Mouse (Mus musculus): ENCODE results near the gene Fbxl20.

Gene Fbxl20

DNA sequence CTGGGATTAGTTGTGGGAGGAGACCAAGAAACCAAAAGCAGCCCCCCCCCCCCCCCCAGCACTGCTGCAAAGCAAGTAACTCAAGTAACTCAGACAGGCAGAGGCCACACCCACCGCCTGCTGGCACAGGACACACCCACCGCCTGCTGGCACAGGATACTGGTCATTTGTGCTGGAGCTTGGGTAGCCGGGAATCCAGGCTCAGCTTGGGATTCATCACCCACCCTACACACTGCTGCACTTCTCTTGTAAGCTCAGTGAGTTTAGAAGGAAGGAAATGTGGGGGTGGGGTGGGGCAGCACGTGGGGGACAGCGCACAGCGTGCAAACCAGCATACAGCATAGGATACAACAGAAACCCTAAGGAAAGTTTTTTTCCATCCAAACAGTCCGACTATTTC lies 62.0 kb downstream of the Fbxl20 start:
- no peak for DNase-seq (ENCODE audit: low spot score in 2 of 2)

DNA sequence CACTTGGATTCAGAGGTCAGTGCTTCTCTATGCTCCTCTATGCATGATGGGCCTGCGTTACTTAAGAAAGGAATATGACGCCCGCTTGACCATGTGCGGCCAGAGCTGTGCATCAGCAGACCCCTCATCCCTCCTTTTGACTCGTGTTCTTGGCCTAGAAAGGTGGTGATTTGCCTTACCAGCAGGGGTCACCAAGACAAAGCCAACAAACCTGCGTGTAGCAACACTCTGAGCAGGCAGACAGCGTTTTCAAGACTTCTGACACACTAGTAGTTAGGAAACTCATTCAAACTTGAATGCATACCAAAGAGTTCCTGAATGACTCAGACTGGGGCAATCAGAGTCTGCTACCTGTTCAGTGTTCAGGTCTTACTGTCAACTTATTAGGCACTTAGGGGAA lies 63.6 kb downstream of the Fbxl20 start:
- no peak for DNase-seq (ENCODE audit: low spot score in 2 of 2)

DNA sequence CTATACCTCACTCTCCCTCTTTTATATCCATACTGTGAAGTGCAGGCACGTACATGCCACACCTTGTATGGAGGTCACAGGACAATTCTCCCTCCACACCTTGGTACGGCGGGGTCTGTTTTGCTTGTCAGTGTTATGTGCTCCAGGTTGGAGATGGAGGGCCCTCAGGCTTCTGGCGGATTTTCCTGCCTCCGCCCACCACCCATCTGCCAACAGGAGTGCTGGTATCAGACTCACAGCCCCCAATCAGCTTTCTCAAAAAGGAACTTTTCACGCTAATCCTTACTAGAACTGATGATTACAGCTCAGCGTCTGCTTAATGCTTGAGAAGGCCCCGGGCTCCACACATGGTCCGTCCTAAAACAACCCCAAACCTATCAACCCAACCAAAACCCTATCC lies 64.1 kb downstream of the Fbxl20 start:
- DNase-seq (ENCODE audit: low spot score in 2 of 2), result no peak

DNA sequence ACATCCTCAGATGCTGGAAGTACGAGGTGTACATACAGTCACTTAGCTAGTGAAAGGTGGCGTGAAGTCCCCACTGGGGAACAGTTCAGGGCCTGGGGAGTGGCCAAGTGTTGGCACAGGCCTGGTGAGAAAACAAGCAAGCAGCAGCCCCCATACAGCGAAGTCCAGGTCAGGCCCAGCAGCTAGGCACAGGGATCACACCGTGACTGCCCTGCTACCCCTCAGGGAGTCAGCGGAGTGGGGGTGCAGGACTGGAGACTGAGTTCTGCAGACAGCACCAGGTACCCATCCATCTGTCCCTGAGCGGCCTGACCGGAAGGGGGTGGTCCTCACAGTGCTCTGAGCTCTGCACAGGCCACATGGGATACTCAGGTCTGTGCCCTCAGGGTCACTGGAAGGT lies 67.5 kb downstream of the Fbxl20 start:
- DNase-seq (ENCODE audit: low spot score in 2 of 2), result no peak

DNA sequence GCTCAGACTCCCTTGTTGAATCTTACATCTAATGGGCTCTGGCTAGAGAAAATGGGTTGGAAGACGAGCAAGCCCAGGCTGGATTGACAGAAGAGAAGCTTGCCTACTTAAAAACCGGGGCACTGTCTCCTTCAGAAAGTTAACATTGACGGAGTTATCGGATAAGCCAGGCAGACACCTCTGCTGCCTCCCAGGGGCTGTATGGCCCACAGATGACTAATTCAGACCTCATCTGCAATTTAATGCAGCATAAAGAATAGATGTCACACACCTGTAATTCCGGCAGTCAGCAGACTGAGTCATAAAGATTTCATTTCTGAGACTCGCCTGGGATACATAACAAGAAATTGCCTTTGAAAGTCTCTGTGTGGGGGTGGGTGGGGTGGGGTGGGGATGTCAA lies 69.8 kb downstream of the Fbxl20 start:
- DNase-seq (ENCODE audit: low spot score in 2 of 2), result no peak

DNA sequence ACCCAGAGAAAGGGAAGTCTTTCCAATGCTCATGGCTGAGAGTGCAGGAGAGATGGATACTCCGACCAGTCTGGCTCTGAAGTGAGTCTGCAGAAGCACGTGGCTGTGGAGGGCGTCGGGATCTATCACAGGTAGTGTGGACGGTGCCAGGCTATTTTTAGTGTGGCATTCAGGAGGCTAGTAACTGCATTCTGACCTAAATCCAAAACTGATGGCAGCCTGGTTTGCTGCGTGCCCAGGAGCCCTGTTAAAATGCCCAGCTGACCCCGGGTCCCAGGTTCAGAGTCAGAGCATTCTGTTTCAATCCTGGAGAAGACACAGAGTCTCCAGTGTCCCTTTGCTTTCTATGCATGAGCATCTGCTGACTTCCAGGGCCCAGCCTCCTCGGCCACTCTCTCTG lies 73.1 kb downstream of the Fbxl20 start:
- no peak for DNase-seq (ENCODE audit: low spot score in 2 of 2)

DNA sequence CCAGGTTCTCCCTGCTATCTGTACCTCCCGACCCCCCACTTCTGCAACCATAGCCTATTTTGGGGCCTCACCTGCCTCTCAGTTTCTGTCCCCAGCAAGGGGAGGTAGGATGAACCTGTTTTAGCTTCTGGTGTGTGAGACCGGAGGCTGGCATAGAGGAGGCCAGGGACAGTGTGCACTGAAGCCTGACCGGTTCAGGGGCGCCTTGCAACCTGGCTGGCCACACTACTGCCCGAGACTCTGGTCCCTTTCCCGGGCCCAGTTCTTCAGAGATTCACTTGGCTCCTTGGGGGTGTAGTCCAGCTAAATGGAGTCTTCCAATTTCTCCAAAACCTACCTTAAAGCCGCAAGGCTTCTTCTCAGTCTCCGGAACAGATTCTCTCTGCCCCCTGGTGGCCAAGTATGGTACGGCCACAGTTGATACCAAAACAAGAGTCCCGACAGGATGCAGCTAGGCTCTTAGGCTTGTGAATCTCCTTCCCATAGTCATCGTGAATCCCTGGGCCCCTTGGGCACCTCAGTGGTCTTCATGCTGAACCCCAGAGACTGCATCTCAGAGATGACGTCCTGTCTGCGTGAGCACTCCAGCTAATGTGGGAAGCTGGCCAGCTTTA lies 74.9 kb downstream of the Fbxl20 start:
- DNase-seq (ENCODE audit: low spot score in 2 of 2), result peak; percentile 69 to 91

DNA sequence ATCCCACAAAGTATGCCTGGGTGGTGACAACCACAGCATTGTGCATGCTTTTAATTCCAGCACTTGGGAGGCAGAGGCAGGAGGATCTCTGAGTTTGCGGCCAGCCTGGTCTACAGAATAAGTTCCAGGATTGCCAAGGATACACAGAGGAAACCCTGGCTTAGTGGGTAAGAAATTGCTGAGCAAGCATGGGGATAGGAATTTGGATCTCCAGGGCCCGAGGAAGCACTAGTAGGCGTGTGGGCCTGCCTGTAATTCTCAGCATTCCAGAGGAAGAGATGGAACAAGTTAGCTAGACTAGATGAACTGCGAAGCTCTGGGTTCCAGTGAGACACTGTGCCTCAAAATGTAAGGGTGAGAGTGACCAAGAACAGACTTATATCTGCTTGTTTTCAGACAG lies 76.8 kb downstream of the Fbxl20 start:
- no peak for DNase-seq (ENCODE audit: low spot score in 2 of 2)

DNA sequence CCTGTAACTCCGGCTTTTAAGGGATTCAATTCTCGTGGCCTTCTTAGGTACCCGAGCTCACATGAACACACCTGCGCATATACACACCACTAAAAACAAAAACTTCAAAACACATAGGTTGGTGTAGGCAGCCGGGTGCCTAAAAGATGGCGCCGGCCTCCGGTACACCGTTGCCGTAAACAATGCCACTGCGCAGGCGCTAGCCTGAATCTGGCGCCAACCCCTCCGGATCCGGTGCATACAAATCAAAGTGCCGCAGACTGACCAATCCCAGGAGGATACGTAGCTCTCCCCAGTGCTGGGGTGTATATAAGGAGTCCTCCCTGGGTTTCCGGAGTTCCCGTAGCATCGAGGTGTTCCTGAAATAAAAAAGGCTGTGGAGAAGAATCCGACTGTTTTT lies 82.9 kb downstream of the Fbxl20 start:
- DNase-seq (ENCODE audit: low spot score in 2 of 2), result no peak

DNA sequence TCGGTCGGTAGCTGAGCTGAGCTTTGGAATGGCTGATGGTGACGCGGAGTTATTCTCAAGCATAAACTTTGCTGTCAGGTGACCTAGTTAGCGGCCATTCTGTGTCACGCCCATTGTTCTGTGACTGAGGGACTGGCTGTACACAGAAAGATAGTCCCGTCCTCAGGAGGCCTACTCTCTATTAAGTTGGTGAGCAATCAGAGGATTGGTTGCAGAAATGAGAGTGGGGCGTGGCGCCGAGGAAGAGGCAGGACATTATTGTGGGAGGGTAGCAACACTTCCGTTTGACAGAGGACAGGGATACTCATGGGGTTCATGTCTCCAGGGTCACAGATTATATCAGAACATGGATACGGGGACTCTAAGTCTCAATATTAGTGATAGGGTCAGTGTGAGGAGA lies 84.0 kb downstream of the Fbxl20 start:
- no peak for DNase-seq (ENCODE audit: low spot score in 2 of 2)

DNA sequence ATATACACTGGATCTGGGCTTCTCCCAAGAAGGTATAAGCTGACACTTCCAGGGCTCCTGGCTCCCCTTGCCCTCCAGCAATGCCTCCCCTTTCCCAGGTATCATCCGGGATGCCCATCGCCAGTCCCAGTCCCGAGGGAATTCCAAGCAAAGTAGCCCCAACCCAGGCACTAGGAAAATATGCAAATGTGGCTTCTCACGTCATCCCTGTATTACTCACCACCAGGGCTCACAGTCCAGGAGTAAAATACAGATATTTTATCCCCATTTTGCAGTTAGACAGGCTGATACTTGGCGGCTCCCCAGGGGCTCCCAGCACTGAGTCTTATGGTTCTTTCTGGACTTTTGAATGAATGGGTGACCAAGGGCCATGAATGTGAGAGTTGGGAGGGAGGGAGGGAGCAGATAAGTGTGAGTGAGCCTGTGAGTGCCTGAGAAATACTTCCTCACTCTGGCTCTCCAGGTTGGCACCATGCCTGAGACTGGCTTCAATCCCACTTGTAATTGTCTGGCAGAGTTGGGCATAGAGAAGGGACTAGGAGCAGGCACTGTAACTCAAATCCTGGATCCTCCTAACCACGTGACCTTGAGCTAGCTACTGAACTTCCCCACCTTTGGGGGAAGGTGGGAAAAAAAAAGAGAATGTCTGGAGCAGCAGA lies 88.2 kb downstream of the Fbxl20 start:
- no peak for DNase-seq (ENCODE audit: low spot score in 2 of 2)

DNA sequence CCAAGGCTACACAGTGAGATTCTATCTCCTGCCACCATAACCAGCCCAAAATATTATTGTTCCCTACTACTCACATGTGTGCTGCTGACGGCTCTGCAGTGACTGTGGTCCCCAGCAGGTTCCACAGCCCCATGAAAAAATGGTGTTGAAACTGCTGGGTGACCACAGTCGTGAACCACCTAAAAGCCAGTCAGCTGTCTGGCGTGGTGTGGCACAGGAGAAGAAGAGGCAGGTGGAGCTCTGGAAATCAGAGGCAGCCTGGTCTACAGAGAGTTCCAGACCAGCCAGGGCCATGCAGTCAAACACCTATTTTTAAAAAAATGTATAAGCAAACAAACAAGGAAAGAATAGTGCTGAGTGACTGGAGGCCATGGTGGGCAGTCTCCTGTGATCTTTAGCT lies 88.8 kb downstream of the Fbxl20 start:
- no peak for DNase-seq (ENCODE audit: low spot score in 2 of 2)

DNA sequence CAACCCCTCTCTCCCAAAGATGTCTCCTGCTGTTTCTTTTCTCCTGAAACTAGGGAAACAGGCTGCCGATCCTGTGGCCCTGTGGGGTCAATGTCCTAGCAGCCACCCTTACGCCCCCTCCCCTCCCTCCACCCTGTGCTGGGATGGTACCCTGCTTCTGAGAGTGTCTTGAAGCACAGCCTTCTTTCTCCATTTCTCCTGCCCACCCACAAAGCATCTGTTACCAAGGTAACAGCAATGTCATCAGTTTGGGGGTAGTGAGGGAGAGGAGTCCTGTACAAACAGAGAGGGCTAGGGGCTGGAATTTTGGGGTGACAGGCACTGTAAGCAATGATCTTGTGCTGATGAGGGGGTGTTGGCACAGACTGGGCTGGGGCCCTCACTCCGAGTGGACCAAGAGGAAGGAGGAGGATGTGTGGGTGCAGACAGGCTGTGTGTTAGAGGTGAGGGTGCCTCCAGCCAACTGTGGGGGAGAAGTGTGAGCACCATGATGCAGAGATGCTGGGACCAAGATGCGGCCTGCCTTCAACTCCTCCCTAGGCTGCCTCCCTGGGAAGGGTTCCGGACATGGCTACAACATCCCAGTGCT lies 90.0 kb downstream of the Fbxl20 start:
- DNase-seq (ENCODE audit: low spot score in 2 of 2), result no peak

DNA sequence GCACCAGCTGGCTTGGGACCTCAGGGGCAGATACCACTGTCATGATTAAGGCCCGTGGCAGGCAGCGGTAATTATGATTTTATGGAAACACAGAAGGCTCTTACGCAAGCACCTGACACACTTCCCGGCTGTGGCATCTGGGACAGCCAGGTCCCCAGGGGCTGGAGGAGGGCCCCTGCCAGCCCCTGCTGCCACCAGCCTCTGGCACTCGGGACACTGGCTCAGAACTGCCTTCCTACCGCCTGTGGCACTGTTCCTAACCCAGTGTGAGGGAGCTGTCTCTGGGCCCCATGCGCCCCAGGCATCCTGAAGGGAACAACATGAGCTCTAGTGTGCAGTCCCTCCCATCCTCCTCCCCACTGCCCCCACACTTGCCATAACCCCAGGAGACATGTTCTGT lies 90.5 kb downstream of the Fbxl20 start:
- no peak for DNase-seq (ENCODE audit: low spot score in 2 of 2)

DNA sequence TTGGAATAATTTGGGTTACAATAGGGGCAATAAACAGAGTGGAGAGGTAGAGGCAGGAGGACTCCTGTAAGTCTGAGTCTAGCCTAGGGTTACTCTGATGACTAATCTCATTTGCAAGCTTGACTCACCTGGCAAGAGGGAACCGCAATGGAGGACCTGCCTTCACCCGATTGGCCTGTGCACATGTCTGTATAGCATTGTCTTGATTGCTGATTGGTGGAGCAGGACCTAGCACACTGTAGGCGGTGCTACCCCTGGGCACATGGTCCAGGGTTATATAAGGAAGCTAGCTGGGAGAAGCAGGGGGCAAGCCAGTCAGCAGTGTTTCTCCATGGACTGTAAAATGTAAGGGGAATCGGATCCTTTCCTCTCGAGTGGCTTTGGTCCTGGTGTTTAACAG lies 92.2 kb downstream of the Fbxl20 start:
- no peak for DNase-seq (ENCODE audit: low spot score in 2 of 2)

DNA sequence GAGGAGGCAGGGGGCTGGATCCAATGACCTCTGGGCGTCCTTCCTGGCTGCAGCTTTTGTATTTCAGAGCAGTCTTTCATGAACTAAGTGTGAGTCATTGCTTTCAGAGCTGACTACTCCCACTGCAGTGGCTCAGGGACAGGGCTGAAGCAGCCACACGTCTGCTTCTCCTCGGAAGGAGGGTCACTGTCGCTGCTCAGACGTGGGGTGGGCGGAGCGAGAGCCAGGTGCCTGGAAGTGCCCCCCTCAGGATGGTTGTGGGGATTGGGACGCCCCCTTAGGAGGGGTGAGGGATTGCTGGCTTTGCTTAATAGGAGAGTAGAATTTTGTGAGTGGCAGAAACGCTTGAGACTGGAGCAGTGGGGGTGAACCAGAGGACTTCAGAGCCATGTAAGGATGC lies 92.7 kb downstream of the Fbxl20 start:
- no peak for DNase-seq (ENCODE audit: low spot score in 2 of 2)

DNA sequence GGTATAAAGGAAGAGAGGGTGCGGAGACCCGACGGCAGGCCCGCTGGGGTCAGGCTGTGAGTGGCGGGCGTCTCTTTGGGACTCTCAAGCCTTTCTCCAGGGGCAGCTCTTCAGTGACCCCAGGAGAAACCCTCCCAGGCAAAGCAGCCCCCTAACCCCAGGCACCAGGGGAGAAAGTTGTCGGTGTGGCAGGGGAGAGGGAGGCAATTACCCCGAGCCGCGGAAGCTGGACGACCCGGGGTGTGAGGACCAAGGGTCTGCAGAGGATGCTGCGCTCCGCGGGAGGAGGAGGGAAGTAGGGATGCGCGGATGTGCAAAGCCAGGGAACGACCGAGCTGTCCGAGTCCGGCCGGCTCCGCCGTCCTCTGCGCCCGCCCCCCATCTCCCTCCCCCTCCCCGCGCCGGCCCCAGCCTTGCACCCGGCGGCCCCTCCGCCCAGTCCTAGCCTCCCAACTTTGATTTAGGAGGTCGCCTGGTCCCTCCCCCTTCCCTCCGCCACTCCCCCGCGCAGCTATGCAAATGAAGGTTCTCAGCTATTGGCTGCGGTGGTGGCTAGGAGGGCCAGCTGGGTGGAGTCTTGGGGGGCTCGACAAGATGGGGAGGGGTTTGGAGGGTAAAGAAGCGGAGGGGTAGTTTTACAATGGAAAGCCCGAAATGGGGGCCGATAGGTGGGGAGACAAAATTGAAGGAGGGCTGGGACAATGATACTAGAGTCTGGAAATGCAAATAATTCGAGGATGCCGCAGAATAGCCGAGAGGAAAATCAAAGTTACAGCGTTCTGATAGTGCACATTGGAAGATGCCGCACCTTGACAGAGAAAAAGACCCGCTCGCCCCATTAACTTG lies 97.0 kb downstream of the Fbxl20 start, which contains the start of gene Stac2:
Stac2 (minus strand) TSS at position 474 of the 846 bp plus-strand sequence.
- DNase-seq (ENCODE audit: low spot score in 2 of 2), result peak; percentile 57 to 59

DNA sequence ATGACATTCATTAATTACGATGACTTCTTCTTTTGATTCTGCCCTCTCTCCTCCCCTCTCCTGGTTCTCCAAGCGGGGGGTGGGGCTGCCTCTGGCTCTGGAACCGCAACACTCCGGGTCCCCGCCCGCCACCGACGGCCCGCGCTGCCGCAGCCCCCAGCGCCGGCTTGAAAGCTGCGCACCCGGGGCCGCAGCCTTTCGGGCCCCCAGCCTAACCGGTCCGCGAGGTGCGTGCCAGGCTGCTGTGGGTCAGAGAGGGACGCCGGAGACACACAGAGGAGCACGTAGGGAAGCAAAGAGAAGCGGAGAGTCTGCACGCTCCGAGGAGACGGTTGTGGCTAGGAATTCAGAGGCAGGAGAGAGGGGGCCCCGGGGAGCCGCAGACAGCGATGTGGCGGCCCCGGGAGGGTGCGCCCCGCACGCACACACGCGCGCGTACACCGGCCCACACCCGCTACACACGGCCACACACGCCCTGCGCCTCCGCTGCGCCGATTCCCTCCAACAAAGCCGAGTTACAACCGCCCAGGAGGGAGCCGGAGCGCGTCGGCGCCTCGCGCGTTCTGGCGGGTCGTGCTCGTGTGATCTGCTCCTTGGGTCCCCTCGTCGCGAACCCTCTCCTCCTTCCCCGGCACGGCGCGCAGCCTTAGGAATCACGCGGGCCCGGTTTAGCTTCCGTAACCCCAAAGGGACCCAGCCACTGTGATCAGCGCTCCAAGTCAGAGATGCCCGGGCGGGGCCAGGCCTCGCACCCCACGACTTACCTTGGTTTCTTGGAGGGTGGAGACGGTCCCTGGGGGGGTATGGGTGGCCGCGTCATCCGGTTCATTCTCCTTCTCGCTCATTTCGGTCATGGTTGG lies 97.8 kb downstream of the Fbxl20 start:
- DNase-seq (ENCODE audit: low spot score in 2 of 2), result peak in 1 of 2 experiments; percentile 27

DNA sequence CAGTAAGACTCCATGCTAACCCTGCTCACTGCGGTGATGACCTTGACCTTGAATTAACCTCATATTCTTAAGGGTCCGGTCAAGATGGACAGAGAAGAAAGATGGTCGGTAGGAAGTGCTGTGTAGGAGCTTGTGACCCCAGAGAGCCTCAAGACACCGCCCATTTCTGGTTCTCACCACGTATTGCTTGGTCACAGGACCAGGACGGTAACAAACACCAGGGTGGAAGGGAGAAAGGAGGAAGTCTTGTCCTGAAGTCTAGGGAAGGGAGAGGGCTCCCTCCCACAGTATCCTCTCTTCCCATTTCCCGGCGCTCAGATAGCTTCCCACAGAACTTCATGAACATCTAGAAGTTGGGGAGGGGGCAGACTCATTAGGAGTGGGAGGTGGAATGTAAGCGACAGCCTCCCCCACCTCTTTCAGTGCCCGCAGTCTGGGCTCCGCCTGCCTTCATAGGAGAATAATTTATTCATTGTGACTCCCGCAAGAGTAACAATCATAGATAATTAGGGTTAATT lies 98.5 kb downstream of the Fbxl20 start:
- no peak for DNase-seq (ENCODE audit: low spot score in 2 of 2)

DNA sequence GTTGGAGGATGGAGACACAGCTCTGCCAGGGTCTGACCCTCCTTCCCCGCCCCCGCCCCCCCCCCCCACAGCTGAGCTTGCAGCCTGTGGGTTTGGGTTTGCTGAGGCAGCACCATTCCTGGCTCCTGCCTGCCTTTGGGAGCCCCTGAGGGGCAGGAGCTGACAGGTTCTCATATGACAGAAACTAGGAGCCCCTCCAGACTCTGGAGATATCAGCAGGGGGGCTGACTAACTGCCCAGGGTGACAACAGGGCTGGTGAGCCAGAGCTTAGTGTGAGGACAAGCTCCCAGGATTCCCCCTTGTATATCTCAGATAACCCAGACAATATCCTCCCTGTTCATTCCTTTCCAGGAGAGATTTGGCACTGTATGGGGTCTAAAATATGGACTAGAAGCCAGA lies 99.3 kb downstream of the Fbxl20 start:
- no peak for DNase-seq (ENCODE audit: low spot score in 2 of 2)

DNA sequence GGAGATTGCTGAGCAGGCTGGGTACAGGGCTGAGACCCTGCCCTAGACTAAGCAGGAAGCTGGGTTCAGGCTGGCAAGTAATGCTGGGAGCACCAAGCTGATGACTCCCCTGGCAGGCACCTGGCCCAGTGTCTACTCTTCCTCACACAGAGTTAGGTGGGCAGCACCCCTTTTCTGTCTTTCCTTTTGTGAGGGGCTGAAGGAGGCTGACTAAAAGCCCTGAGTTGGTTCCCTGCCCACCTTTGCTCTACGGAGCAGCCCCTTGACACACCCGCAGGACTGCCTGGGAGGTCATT lies 99.7 kb downstream of the Fbxl20 start:
- peak in 1 of 2 experiments; percentile 32 for DNase-seq (ENCODE audit: low spot score in 2 of 2)

All from thymus, postnatal 10 days (tissue).